Mouse (Mus musculus) 3134 (cell line): ENCODE measurements around the gene Sphk1.
"Not testable (repeated sequence)": the region's sequence is repeated elsewhere in the genome, so short reads cannot be mapped to it uniquely, and the experiment has no call there.

Experiments
- DNase-seq: peaks from one replicate; pipeline ENCODE4 v3.0.0-alpha.2; 2011; ENCODE audit warnings: low spot score; ENCODE audit not compliant: insufficient read length; ENCODE audit errors: extremely low read depth

Gene Sphk1

DNA sequence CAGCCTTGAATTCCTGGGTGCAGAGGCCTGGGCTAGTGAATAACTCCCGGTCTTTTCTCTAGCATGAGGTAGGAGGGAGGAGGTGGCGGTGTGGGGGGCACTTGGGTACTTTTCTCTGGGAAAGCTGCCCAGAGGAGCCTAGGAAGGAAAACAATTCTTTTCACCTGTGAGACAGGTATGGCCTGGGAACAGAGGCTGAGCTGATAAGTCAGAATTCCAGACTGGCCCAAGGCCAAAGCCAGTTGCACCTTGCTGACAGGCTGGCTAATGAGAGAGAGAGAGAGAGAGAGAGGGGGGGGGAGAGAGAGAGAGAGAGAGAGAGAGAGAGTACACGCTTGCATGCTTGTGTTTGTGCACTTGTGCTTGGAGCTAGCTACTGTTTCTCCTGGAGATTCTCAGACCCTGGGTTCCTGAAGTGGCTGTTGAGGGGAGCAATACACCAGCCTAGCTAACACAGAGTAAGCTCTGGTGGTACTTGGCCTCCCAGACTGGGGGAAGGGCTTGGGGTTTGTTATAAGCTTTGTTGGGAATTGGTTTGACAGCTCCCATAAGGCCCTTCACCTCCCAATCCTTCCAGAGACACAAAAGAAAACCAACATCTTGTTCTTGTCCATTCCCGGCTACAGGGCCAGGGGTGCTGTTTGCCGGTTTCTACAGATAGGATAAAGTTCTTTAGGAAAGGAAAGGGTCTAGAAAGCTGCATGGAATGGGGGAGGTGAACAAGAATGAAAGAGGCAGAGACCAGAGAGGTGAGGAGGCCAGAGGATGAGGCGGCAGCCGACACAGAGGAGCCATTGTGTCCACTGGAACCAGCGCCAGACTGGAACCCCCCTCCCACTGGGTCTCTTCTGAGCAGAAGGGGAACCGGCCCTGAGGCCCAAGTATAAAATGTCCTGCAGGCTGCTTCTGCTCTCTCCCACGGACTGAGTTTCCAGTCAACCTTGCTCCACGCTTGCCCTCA lies at the start of gene Sphk1:
Sphk1 (plus strand) TSS at position 739 of the 961 bp plus-strand sequence.
- DNase-seq: no peak

DNA sequence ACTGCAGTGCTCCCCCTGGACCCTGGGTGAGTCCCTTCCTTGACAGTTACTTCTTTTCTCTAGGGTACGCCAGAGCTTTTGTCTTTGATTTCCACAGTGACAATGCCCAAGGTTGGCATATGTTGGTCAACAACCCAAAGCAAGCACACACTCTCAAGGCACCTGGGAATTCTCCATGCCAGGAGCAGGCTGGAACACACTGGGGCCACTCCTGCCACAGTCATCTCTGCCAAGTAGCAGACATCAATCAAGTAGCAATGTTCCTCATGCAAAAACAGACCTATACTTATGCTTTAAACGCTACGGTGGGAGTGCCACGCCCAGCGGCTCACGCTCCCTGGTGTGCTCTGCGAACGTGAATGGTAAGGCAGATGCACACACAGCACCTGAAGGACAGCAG lies 49.8 kb upstream of the Sphk1 start:
- DNase-seq: no peak

DNA sequence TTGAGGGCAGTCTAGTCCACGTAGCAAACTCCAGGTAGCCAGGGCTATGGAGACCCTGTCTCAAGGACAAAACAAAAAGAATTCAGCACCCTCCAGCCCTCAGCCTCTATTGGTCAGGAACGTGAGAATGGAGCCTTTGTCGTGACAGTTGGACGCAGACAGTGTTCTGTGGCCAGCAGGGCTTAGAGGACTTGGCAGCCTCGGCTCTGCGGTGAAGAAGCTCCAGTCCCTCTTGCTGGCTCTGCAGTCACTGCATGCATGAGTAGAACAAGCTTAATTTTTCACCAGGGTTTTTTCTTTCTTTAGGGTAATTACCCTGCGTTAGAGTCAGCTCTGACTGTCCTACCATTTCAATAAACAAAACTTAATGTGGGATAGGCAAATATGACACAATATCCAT lies 48.9 kb upstream of the Sphk1 start:
- no peak for DNase-seq

DNA sequence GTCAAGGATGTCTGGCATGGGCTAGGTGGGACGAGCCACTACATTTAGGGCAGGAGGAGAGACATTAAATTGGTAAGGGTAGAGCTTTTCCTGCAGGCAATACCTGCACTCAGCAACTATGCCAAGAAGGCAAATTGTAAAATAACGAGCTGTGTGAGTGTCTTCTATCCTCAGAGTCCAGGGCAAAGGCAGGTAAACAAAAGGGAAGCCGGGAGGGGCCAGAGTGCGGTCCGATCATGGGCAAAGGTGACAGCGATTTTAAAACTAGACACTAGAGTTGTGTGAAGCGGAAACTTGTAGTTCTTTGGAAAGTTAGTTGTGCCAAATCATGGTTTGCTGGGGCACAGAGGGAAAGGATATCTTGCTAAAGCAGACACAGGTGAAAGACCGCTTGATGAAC lies 46.5 kb upstream of the Sphk1 start:
- DNase-seq: no peak

DNA sequence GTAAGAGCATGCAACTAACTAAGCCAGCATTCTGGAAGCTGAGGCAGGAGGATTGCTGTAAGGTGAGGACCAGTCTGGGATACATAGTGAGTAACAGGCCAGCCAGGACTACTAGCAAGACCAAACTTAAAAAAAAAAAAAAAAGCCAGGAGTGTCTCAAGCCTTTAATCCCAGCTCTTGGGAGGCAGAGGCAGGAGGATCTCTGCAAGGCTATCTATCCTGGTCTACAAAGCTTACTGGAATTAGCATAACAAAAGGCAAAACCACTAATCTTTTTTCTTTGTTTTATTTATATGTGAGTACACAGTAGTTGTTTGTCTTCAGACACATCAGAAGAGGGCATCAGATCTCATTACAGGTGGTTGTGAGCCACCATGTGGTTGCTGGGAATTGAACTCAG lies 42.5 kb upstream of the Sphk1 start:
- DNase-seq: no peak

DNA sequence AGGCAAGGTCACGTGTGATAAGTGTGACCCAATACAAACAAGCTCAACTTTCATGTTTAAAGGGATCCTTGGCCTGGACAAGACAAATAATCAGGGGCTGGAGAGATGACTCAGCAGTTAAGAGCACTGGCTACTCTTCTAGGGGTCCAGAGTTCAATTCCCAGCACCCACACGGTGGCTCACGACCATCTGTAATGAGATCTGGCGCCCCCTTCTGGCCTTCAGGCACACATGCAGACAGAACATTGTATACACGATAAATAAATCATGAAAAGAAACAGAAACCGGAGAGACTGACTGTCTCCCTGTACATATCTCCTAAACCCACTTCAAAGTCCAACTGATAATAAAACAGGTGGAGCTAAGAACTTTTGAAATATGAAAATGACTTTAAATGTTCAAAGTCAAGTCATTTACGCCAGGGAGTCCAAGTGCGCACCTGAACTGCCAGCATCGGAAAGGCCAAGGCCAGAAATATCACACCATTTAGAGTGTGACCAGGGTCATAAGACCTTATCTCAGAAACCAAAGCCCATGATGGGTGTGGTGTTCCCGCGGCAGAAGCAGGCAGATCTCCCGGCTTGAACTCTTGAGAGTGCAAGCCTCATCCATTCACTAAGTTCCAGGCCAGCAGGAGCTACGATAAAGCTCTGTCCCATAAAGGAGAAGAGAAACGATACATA lies 41.9 kb upstream of the Sphk1 start:
- peak; percentile 33 for DNase-seq

DNA sequence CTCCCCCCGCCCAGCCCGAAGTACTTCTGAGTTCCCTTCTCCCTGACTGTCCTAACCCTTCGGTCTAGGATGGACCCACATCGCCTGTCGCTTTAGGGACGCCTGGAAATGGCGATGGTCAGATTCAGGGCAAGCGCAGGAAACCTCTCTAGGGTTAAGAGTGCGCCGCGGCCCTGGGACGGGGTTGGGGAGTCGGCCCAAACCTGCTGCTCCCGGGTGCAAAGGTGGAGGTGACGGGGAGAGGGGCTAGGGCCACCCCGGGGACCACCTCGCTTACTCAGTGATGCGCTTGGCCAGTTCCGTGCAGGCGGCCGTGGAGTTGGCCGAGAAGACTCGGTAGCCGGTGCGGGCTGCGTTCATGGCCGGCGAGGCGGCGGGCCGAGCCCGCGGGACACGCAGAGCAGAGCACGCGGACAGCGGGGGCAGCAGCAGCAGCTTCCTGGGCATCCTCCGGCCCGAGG lies 40.9 kb upstream of the Sphk1 start:
- no peak for DNase-seq

DNA sequence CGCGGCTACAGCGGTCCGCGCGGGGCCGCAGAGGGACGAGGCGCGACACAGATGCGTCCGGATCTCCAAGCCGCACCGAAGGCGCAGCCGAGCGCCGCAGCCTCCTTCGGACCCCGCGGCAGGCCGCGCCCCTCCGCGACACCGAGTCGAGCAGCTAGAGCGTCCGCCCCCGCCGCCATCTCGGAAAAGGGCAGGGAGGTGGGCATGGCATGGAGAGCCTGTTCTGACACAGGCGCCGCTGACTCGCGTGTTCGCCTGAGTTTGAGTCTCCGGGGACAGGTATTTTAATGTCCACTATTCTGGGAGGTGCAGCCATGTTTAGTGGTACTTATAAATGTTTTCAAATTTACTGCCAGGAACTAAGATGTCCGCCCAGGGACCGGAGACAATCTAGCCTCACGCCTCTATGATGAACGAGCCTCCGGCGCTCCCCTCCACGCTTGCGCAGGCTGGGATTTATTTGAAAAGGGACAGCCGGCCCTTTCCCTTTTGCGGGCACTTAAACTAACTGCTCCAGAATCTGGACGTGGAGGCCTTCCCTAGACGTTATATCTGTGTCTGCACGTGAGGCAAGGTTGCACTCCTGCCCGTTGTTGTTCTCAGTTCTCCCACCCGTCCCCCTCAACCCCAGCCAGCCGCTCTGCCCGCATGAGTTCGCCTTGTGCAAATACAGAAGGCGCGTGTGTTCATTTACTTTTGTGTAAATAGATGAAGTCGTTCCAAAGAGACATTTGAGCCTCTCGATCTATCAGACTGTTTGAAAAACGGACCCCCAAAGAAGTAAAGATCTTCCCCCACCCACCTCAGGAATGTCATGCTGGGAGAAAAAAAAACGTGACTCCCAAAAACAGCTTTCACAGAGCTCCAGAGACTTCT lies 40.3 kb upstream of the Sphk1 start:
- DNase-seq: peak; percentile 91

DNA sequence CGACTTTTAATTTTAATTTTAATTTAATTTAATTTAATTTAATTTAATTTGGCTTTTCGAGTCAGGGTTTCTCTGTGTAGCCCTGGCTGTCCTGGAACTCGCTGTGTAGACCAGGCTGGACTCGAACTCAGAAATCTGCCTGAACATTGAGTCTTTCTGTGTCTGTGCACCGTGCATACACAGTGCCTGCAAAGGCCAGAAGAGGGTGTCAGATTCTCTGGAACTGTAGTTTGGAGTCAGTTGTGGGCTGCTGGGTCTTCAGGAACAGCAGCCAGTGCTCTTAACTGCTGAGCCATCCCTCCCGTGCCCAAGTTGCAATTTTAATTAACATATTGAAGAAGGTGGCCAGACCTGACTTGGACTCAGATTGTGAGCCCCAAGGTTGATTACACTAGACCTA lies 39.4 kb upstream of the Sphk1 start:
- no peak for DNase-seq

DNA sequence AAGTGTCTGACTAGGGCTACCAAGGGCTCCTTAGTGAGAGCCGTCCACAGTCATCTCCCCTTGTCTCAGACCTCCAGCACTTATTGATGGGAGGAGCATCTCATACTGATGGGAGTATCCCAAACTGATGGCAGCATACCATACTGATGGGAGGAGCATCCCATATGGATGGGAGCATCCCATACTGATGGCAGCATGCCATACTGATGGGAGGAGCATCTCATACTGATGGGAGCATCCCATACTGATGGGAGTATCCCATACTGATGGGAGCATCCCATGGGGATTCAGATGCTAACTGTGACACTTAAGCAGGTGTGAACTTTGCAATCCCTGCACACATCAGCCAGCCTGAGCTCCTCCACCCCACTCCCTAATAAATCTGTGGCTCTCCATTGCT lies 38.2 kb upstream of the Sphk1 start:
- not testable (repeated sequence) for DNase-seq

DNA sequence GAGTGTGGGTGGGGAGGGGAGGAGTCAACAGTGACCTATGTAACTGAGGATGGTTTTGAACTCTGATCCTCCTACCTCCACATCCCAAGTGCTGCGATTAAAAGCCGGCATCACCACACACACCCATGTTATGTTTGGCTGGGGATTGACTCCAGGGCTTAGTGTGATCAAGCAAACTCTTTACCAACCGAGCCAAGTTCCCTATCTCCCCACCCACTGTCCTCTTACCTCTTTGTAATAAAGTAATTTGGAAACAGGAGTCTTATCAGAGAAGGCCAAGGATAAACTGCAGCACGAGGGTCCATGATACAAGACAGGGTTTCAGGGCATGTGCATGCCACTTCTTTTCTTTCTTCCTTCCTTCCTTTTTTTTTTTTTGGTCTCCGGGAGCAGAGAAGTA lies 37.5 kb upstream of the Sphk1 start:
- DNase-seq: no peak

DNA sequence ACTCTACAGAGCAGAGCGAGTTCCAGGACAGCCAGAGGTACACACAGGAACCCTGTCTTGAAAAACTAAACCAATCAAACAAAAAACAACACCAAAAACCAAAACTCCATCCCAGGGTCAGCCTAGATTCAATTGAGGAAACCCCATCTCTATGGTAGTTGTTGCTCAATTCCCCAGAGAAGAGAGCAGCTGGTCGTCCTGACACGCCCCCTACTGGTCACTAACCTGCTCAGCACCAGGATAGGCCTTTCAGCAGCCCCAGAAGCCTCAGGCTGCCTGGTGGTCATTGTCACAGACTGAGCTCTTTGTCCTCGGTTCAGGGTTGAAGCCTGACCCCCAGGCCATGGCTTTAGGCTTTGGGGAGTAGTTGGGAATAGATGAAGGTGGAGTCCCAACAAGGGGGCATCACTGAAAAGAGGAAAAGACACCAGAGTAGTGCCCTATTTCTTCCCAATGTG lies 36.9 kb upstream of the Sphk1 start, which contains the start of gene Prpsap1:
Prpsap1 (minus strand) TSS at position 408 of the 458 bp plus-strand sequence.
- no peak for DNase-seq

DNA sequence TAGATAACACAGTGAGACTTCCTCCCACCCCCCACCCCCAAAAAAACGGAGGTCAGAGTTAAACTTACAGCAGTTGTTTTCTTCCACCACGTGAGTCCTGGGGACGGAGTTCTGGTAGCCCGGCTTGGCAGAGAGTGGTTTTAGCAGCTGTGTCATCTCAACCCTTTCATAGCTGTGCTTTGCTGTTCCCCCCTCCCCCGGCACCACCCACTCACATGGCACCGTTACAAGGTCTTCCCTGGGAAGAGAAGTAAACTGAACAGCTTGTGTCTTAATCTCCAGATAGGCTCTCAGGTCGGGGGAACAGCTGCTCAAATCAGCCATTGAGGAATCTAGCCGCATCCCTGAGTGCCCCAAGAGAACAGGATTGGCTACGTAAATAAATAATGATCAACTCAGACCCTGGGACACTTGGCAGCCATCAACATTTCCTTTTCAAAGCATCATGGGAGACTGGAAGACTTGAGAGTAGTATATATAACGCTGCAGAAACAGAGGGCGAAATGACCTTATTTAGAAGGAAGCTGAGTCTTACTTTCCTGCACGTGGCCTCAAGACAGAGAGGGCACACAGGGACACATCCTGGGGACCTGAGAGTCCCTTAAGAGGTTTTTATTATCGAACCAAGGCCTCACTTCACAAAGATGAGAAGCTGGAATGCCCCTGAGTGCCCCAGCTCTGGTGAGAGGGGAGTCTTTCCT lies 36.1 kb upstream of the Sphk1 start:
- DNase-seq: no peak

DNA sequence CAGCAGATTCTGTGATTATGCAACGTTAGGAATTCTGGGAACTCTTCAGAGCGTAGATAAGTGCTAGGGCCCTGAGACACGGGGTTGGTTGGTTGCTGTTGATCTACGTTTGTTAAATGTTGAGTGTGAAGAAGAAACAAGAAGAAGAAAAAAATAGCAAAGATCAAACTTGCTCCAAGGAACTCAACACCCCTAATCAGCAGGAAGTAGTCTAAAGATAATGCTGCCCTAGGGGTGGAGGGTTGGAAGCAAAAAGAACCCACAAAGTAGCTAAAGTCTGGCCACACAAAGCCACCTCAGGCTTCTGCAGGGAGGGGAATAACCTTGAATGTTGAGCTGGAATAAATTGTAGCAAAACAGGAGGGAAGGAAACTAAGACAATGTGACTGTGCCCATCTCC lies 33.4 kb upstream of the Sphk1 start:
- no peak for DNase-seq

DNA sequence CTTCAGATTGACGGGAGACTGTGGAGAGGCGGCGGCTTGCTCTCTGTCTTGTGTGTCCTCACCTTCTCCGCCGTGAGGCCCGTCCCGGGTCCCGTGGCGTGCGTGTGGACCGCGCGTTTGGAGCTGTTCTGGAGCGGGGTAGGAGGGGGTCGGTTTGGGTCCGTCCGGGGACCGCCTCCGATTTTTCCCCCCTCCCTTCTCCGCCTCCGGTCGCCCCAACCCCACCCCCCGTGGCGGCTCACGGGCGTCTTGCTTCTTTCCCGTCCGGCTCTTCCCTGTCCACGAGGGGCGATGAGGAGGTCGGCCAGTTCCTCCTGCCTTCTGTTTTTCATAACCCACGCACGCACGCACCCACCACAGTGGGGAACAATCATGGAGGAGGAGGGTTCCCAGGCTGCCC lies 32.1 kb upstream of the Sphk1 start:
- no peak for DNase-seq

DNA sequence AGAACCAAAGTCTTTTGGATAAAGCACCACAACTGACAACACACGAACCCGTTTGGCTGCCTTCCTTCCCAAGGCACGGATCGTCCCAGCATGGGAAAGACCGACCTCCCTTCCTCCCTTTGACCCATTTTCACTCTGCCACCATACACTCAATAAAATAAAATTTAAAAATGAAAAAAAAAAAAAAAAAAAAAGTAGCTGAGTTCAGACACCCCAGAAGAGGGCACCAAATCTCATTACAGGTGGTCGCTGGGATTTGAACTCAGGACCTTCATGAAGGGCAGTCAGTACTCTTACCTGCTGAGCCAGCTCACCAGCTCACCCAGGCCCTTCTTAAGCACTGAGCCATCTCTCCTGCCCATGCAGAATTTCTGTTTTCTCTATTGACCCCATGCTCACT lies 31.7 kb upstream of the Sphk1 start:
- DNase-seq: no peak

DNA sequence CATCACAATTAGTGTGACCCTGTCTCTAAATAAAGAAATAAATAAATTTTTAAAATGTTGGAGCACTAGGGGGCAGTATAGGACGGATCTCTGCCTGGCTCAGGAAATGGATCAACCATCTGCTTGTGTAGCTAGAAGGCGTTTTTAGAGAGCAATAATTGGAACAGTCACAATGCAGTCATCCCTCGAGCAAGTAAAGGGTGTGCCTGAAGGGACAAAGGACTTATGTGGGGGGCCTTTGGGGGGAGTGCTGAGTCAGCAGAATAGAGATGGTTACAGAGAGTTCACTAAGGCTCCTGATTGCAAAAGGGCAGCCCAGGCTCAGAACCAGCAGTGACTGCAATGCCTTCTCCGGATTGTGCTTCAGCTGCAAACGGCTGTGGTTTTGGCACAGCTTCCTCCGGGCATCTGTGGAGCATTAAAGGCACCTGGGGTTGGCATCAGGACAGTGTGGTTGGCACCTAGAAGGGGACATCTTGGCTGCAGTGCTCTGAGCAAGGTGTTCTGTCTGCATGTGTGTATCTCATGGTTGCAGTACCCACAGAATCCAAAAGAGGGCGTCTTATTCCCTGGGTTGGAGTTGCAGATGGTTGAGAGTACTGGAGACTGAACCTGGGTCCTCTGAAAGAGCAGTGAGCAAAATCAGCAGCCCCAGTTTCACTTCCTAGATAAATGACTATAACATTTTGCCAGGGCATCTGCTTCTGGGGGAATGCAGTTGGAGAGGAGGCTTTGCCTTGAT lies 29.5 kb upstream of the Sphk1 start:
- peak; percentile 65 for DNase-seq

DNA sequence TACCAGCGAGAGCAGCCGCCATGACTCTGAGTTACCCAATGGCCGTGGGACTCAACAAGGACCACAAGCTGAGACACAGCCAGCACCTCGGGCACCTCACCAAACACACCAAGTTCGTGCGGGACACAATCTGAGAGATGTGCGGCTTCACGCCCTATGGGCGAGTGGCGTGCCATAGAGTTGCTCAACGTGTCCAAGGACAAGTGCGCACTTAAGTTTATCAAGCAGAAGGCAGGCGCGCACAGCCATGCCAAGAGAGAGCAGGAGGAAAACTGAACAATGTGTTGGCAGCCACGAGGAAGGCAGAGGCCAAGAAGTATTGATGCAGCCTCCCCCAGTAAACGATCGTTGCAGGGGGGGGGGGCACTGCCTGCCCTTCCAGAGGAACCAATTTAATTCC lies 26.2 kb upstream of the Sphk1 start:
- no peak for DNase-seq

DNA sequence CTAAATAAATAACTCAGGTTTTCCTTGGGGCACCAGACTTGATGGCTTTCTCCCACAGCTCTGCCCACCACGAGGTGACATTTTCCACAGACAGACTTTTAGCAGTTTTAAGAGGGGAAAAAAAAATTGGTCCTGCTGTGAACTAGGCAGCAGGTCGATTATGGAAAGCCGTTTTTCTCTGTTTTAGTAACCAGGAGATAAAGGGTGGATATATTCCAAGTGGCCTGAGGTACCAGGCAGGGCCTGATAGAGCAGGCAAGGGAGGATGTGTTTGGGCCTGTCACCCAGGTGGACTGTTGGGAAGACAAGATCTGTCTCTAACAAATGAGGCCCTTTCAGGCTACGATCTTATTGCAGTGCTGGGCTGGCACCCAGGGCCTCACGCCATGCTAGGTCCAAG lies 25.2 kb upstream of the Sphk1 start:
- DNase-seq: no peak
